Comparison of ENCODE assay signal across 7 mouse cellular contexts in genomic region chr5:109995461-109995860, GRCm38 (mm10). TPM values are rescaled to one million over a fixed set of nuclear protein-coding genes. Genes with fewer than 3 reads are reported as not detected.
DNase-seq lines count a peak whose midpoint lies in the region; ATAC-seq and TF ChIP-seq lines count a peak whose summit lies in the region.
"Not testable (repeated sequence)": the region's sequence is repeated elsewhere in the genome, so short reads cannot be mapped to it uniquely, and the experiment has no call there.

No protein-coding gene starts in this region.

- not testable (repeated sequence) for H3K27me3 ChIP-seq in embryonic facial prominence, embryonic 14.5 days (replicated peaks; ENCODE audit: control insufficient read depth, insufficient read depth, low read length); heart, embryonic 14.5 days (ENCODE audit: control insufficient read depth, insufficient read depth, low read length); kidney, adult 2 months (replicated peaks; ENCODE audit: control insufficient read depth, insufficient read depth, low read length); megakaryocyte, embryonic 14.5 days (replicated peaks); thymus, adult 2 months (ENCODE audit: control insufficient read depth, insufficient read depth, low read length)

- H3K4me3 ChIP-seq in brown adipose tissue, adult 24 weeks (ENCODE audit: insufficient read depth, low read depth, low read length), result peak overlapping the region; percentile 59; the same call in 1 of the 2 replicates
- not testable (repeated sequence) for H3K4me3 ChIP-seq in embryonic facial prominence, embryonic 14.5 days (ENCODE audit: low read depth, low read length); heart, embryonic 14.5 days (ENCODE audit: control insufficient read depth in 1 of 2, insufficient read depth in 1 of 2, low read depth in 1 of 2, low read length in 2 of 2); kidney, adult 2 months (ENCODE audit: insufficient read depth, low read depth, low read length); thymus, adult 2 months (ENCODE audit: control insufficient read depth, insufficient read depth, low read length)
- peak overlapping the region; percentile 38 for H3K4me3 ChIP-seq in megakaryocyte, embryonic 14.5 days (replicated peaks)

- not testable (repeated sequence) for H3K9ac ChIP-seq in embryonic facial prominence, embryonic 14.5 days (ENCODE audit: low read depth, low read length); heart, embryonic 14.5 days (ENCODE audit: low read length)

- not testable (repeated sequence) for H3K9me3 ChIP-seq in embryonic facial prominence, embryonic 14.5 days (ENCODE audit: control insufficient read depth, low read length); heart, embryonic 14.5 days (ENCODE audit: control insufficient read depth, low read length); megakaryocyte, embryonic 14.5 days

- TF ChIP-seq CTCF in kidney, adult 2 months (conservative IDR thresholded peaks at IDR 0.05; ENCODE audit: insufficient read depth, insufficient read length, low read depth, low read length); thymus, adult 2 months (IDR thresholded peaks at IDR 0.05; ENCODE audit: borderline replicate concordance, control insufficient read depth, extremely low read depth, insufficient read depth, low read length, poor library complexity): not testable (repeated sequence)

- H3K27ac ChIP-seq in brown adipose tissue, adult 24 weeks (replicated peaks; ENCODE audit: low read depth, low read length); embryonic facial prominence, embryonic 14.5 days (replicated peaks; ENCODE audit: low read depth, low read length); heart, embryonic 14.5 days (replicated peaks in 1 of 2; ENCODE audit: control insufficient read depth in 1 of 2, insufficient read depth in 1 of 2, low read depth in 2 of 2, low read length in 2 of 2); kidney, adult 2 months (ENCODE audit: insufficient read depth, low read depth, low read length); thymus, adult 2 months (ENCODE audit: control insufficient read depth, insufficient read depth, low read length): not testable (repeated sequence)

- H3K36me3 ChIP-seq in embryonic facial prominence, embryonic 14.5 days (ENCODE audit: control insufficient read depth, insufficient read depth, low read length); heart, embryonic 14.5 days (ENCODE audit: control insufficient read depth, insufficient read depth, low read length); kidney, adult 2 months (ENCODE audit: control insufficient read depth, insufficient read depth, low read length); megakaryocyte, embryonic 14.5 days (replicated peaks; ENCODE audit: low read length); thymus, adult 2 months (ENCODE audit: control insufficient read depth, insufficient read depth, low read length): not testable (repeated sequence)

- H3K4me1 ChIP-seq in brown adipose tissue, adult 24 weeks (ENCODE audit: control insufficient read depth, insufficient read depth, insufficient read length, low read length); embryonic facial prominence, embryonic 14.5 days (ENCODE audit: control insufficient read depth, insufficient read depth, low read length); heart, embryonic 14.5 days (ENCODE audit: control insufficient read depth in 2 of 2, insufficient read depth in 2 of 2, low read length in 2 of 2); kidney, adult 2 months (ENCODE audit: control insufficient read depth, insufficient read depth, low read length); thymus, adult 2 months (replicated peaks; ENCODE audit: control insufficient read depth, insufficient read depth, low read length): not testable (repeated sequence)
- H3K4me1 ChIP-seq in megakaryocyte, embryonic 14.5 days, result peaks cover 10% of the 10 kb centered on the region

- 84% methylated on average over 10 of the region's 10 CpGs for WGBS in embryonic facial prominence, embryonic 14.5 days
- WGBS in heart, embryonic 14.5 days, result 81% methylated on average over 10 of the region's 10 CpGs
- no CpG with 5 or more reads among the region's 10 CpGs for WGBS in kidney, adult 2 months
- whole genome bisulfite sequencing in thymus, adult 2 months, result no CpG with 5 or more reads among the region's 10 CpGs

- not testable (repeated sequence) for TF ChIP-seq POLR2A in kidney, adult 2 months (IDR thresholded peaks at IDR 0.05; ENCODE audit: low read depth, low read length); thymus, adult 2 months (IDR thresholded peaks at IDR 0.05; ENCODE audit: control insufficient read depth, extremely low read depth, insufficient read depth, low read length, poor library complexity)

- H3K4me2 ChIP-seq in embryonic facial prominence, embryonic 14.5 days (ENCODE audit: low read depth, low read length), result peak overlapping the region; percentile 61
- H3K4me2 ChIP-seq in heart, embryonic 14.5 days (ENCODE audit: low read length), result peak overlapping the region; percentile 66; the same call in 1 of the 2 replicates

- not testable (repeated sequence) for ATAC-seq in embryonic facial prominence, embryonic 14.5 days (ENCODE audit: low read depth); heart, embryonic 14.5 days (ENCODE audit: insufficient number of reproducible peaks, insufficient read depth, low FRiP score, low read depth)

- DNase-seq in CD4-positive, CD25-positive, alpha-beta regulatory T cell, adult 2 months (ENCODE audit: low read depth, low spot score), result peak; percentile 1
- not testable (repeated sequence) for DNase-seq in embryonic facial prominence, embryonic 14.5 days (ENCODE audit: low spot score)
- peak; percentile 2 for DNase-seq in kidney, adult 2 months
- DNase-seq in thymus, adult 2 months, result peak; percentile 7

RNA-seq across cellular contexts. Expression of gene Zfp932, which starts 0.9 kb away (rescaled TPM):
- 12.2 and 14.1 TPM in 2 replicates for polyA plus RNA-seq in brown adipose tissue, adult 24 weeks (2012; ENCODE audit: insufficient read depth, insufficient read length, missing spikeins)
- 19.3 and 21.3 TPM in 2 replicates for polyA plus RNA-seq in embryonic facial prominence, embryonic 14.5 days (2014; fragmentation: Nextera tagmentation; extraction: Ambion mirVana)
- polyA plus RNA-seq in heart, embryonic 14.5 days (2014; fragmentation: Nextera tagmentation; extraction: Ambion mirVana), result 10.6 and 12.1 TPM in 2 replicates
- polyA plus RNA-seq in kidney, adult 2 months (2012; rRNA removed), result 3.5 and 4.6 TPM in 2 replicates
- 0.87 TPM in 1 of 2 replicates, not detected in the other for polyA plus RNA-seq in megakaryocyte, embryonic 14.5 days (2012; ENCODE audit: insufficient read depth, low replicate concordance)
- polyA plus RNA-seq in thymus, adult 2 months (2012; rRNA removed), result 5.0 and 6.4 TPM in 2 replicates
